Mouse (Mus musculus) frontal cortex, postnatal 36 days (tissue): ENCODE results near the gene Kif21a.
A peak's percentile ranks its signal among the peaks of the same experiment; 100 is the strongest.

Source experiments
- DNase-seq, 2 experiments: peaks; one replicate each; pipeline ENCODE4 v3.0.0; 2022; ENCODE audit warnings: low spot score in 2 of 2

Gene Kif21a

GRCm38 (mm10) chr15:91018161-91018860, 31.4 kb downstream of the Kif21a start:
- DNase-seq = peak in 1 of 2 experiments; percentile 42

GRCm38 (mm10) chr15:91017261-91018160, 32.2 kb downstream of the Kif21a start:
- DNase-seq = no peak

GRCm38 (mm10) chr15:91016366-91016765, 33.4 kb downstream of the Kif21a start:
- DNase-seq = no peak

GRCm38 (mm10) chr15:91012793-91013580, 36.8 kb downstream of the Kif21a start:
- no peak for DNase-seq

- no peak for DNase-seq
These were observed 39.5 kb downstream of the Kif21a start for GRCm38 (mm10) chr15:91010218-91010617.

GRCm38 (mm10) chr15:91007123-91007830, 42.5 kb downstream of the Kif21a start:
- DNase-seq = no peak

GRCm38 (mm10) chr15:91004726-91005125, 45.0 kb downstream of the Kif21a start:
- no peak for DNase-seq

- no peak for DNase-seq
These were observed 48.6 kb downstream of the Kif21a start for GRCm38 (mm10) chr15:91001037-91001616.

- no peak for DNase-seq
These were observed 49.3 kb downstream of the Kif21a start for GRCm38 (mm10) chr15:91000280-91001036.

GRCm38 (mm10) chr15:90992871-90993270, 56.9 kb downstream of the Kif21a start:
- no peak for DNase-seq

- no peak for DNase-seq
These were observed 57.4 kb downstream of the Kif21a start for GRCm38 (mm10) chr15:90992388-90992787.

- DNase-seq = no peak
These were observed 57.9 kb downstream of the Kif21a start for GRCm38 (mm10) chr15:90991843-90992242.

- DNase-seq = peak in 1 of 2 experiments; percentile 51
These were observed 62.0 kb downstream of the Kif21a start for GRCm38 (mm10) chr15:90987714-90988250.

- no peak for DNase-seq
These were observed 73.8 kb downstream of the Kif21a start for GRCm38 (mm10) chr15:90975914-90976313.

- DNase-seq = no peak
These were observed 77.6 kb downstream of the Kif21a start for GRCm38 (mm10) chr15:90971914-90972767.

GRCm38 (mm10) chr15:90963320-90963719, 86.4 kb downstream of the Kif21a start:
- DNase-seq = no peak

- DNase-seq = no peak
These were observed 87.2 kb downstream of the Kif21a start for GRCm38 (mm10) chr15:90962548-90962947.

- DNase-seq = no peak
These were observed 88.8 kb downstream of the Kif21a start for GRCm38 (mm10) chr15:90960831-90961554.
